Mouse (Mus musculus) T-cell, adult 2 months (primary cell): ENCODE measurements around the gene Galr3.
"Not testable (repeated sequence)": the region's sequence is repeated elsewhere in the genome, so short reads cannot be mapped to it uniquely, and the experiment has no call there.

Experiments used
- DNase-seq: peaks from one replicate; pipeline ENCODE4 v3.0.0; 2022; ENCODE audit warnings: low spot score

Gene Galr3

DNA sequence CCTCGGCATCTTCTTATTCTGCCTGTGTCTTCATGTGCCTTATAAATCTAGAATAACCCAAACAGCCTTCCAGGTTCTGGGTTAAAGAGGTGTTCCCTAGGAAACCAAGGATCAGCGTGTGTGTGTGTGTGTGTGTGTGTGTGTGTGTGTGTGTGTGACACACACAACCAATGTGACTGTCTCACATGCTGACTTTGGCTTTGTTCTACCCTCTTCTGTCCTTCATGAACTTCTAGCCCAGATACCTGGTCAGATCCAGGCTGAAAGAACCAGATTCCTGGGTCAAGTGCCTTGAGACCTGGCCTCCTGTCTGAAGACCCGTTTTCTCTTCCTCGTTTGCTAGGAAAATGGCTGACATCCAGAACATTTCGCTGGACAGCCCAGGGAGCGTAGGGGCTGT, at the start of gene Galr3:
Gene Galr3, plus strand, starts transcription at position 301 of the 400 bp plus-strand sequence.
- DNase-seq: no peak

DNA sequence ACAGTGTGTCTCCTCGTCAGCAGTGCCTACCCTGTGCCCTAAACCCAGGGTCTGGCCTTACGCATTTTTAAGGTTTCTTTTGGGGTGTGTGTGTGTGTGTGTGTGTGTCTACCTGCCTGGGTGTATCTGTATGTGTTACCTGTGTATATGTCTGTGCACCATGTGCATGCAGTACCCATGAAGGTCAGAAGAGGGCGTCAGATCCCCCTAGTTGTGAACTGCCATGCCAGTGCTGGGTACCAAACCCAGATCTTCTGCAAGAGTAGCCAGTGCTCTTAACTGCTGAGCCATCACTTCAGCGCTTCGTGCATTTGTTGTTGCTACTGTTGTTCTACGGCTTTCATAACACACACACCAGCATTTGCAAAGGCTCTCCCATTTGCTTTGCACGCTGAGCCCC, 49.5 kb upstream of the Galr3 start:
- no peak for DNase-seq

DNA sequence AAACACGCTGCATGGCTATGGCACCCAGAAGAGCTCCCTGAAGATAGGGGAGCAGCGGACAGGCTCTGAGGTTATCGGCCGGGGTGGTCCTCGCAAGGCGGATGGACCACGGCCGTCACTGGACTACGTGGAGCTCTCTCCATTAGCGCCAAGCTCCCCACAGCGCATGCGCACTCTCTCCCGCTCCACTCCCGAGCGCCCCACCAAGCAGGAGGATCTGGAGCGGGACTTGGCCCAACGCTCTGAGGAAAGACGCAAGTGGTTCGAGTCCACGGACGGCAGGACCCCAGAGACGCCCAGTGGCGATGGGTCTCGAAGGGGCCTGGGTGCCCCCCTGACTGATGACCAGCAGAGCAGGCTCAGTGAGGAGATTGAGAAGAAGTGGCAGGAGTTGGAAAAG, 48.8 kb upstream of the Galr3 start:
- no peak for DNase-seq

DNA sequence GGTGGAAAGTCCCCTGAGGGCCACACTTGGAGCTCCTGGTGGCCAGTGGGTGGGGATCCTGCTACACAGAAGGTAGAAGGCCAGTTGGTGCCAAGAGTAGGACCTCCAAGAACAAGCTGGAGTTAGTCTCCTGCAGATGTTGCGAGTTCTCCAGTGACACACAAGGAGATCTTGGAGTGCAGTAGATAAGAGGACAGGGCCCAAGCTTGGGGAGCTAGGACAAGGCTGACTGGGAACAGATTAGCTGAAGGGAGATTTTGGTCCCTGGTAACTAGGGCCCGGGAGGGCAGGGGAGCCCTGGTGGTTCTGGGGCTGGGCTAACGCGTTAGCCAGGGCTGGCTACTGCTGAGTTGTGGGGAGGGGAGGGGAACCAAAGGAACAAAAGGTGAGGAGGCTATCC, 45.8 kb upstream of the Galr3 start:
- DNase-seq: no peak

DNA sequence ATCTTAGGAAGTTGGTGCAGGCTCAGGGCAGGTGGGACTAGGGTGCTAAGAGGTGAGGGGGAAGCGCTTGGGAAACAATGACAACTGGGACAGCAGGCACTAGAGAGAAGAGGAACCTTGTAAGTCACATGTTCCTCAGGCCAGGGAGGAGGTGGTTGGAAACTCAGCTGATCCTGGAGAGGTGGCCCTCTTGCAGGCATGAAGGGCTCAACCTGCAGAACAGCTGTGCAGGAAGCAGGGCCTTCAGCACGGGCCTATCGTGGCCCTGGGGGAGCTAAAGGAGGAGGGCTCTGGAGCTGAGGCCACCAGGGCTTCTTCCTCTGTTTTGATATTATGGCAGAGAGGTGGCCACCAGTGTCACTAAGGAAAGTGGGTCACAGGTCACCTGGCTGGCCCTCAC, 45.0 kb upstream of the Galr3 start:
- no peak for DNase-seq

DNA sequence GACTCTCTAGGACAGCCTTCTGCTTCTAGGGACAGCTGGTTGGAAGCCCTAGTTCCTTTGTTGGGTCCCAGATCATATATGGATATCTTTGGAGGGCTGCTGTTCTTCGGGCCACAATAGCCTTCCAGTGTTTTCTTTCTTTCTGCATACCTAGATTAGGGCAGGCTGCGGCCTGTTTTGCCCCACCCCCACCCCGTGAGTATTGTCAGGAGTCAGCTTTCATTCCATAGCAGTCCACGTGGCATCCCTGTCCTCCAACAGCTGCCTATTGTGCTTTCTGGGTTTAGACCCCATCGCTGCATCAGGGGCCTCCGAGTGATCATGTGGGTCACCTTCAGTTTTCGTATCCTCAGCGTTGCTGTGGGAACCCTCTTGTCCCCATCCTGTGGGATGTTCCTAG, 43.3 kb upstream of the Galr3 start:
- DNase-seq: no peak

DNA sequence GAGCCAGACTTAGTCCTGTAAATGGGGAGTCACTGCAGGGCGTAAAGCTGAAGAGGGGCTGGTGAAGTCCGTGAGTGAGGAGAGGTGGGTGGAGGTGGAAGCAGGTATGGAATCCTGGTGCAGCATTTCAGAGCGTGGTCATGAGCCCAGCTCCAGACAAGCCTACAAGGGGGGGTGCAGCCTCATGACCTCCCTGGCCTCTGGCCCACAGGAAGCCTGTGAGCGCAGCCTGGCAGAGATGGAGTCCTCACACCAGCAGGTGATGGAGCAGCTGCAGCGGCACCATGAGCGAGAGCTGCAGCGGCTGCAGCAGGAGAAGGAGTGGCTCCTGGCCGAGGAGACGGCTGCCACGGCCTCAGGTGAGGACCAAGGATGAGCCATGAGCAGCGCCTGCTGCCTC, 42.1 kb upstream of the Galr3 start:
- DNase-seq: no peak

DNA sequence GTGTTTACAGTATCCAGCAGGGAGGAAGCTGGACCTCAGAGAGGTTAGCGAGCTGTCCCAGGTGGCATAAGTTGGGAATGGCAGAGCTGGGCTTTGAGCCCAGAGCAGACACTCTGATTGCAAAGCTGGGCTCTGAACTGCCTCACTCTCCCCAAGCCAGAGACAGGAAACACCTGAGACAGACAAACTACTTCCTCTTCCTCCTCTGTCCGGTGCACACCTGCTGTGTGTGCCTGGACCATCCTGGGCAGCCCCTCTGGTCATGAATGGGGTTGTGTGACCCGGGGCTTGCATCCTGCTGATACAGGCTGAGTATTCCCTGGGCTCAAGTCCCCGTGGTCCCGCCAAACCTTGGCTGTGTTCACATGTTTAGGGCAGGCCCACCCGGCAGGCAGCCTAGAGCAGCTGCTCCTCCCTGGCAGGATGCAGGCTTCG, 41.3 kb upstream of the Galr3 start:
- DNase-seq: no peak

DNA sequence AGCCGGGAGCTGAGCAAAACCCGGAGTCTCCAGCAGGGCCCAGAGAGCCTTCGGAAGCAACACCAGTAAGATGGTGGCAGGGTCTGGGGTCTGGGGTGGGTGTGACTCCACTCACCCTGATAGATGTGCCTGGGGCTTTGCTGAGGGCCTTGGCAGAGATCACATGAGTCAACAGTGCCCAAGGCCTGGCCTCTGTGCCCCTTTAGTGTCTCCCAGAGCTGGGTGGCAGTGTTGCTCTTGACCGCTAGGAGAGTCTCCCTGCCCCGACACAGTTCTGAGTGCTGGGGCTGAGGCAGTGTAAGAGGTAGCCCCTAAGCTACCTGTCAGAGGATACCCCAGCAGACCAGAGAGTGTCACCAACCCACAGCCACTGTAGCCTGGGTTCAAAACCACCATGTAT, 40.1 kb upstream of the Galr3 start:
- DNase-seq: no peak

DNA sequence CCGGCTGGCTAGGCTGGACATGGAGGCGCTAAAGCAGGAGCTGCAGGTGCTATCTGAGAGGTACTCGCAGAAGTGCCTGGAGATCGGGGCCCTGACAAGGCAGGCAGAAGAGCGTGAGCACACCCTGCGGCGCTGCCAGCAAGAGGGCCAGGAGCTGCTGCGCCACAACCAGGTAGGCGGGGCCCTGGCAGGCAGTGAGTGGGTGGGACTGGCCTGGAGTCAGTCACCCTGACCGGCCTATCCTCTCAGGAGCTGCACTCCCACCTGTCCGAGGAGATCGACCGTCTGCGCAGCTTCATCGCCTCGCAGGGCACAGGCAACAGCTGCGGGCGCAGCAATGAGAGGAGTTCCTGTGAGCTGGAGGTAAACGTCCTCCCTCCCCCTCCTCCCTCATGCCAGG, 39.6 kb upstream of the Galr3 start:
- DNase-seq: no peak

DNA sequence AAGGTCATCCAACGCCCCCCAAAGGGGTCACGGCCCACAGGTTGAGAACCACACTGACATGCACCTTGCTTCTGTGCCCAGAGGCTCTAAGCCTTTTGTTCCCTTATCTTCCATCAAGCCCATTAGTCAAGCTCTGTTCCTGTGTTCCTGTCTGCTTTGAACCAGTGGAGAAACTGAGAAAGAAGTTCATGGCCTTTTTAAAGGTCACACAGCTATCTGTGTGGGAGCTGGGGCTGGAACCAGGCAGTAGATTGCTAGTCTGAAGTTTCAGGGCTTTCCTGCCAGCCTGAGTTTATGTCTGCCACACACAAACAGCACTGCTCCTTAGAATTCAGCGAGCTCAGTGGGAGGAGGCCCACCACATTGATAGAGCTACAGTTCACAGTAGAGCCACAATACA, 38.6 kb upstream of the Galr3 start:
- DNase-seq: no peak

DNA sequence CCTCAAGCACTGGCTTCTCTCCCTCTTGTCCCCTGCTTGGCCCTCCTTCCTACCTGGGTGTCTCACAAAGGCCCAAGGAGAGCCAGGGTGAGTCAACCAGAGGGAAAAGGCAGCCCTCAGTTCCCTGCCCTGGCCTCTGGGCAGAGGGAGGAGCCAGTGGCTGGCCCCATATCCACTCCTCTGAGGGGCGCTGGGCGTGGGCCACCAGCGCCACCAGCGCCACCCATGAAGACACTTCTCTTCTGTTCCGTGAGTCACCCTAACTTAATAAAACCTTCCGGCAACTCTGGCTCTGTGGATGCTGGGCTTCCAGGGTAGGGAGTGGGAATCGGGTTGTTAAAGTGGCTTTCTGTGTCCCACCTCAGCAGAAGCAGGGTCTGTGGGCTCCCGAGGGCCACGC, 36.1 kb upstream of the Galr3 start:
- DNase-seq: no peak

DNA sequence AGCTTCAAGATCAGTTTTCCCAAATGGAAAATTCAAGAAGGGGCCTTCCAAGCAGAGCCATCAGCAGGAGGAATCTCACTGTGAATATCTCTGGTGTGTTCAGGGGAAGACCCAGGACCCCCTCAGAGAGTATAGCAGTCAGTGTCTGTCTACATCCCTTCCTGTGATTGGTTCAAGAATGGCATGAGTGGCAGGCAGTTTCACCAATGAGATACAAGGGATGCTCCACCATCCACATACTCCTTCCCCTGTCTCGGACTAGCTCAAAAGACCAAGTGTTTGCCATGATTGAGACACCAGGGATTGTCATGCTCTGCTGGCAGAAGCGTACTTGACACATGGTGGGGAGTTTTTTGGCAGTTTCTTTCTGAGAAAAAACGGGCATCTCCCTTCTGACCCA, 35.0 kb upstream of the Galr3 start:
- no peak for DNase-seq

DNA sequence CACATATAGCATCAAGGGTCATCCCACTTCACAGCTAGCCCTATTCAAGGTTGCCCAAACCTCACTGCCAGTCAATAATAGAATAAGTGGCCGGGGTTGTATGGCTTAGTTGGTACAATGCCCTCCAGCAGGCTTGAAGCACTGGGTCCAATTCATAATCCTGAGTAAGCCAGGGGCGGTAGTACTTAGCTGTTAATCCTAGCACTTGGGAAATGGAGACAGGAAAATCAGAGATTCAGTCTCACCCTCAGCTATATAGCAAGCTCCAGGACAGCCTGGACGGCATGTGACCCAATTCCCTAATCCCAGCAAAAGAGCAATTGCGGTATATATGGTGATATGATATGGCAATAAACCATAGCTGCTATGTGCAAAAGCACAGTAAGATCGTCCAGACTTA, 34.6 kb upstream of the Galr3 start:
- no peak for DNase-seq

DNA sequence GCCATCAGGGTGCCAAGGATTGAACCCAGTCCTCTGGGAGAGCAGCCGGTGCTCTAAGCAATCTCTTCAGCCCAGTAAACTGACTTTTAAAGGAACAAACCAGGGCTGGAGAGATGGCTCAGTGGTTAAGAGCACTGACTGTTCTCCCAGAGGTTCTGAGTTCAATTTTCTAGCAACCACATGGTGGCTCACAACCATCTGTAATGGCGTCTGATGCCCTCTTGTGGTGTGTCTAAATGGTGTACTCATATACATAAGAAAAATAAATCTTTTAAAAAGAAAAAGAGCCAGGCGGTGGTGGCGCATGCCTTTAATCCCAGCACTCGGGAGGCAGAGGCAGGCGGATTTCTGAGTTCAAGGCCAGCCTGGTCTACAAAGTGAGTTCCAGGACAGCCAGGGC, 33.8 kb upstream of the Galr3 start:
- DNase-seq: not testable (repeated sequence)

DNA sequence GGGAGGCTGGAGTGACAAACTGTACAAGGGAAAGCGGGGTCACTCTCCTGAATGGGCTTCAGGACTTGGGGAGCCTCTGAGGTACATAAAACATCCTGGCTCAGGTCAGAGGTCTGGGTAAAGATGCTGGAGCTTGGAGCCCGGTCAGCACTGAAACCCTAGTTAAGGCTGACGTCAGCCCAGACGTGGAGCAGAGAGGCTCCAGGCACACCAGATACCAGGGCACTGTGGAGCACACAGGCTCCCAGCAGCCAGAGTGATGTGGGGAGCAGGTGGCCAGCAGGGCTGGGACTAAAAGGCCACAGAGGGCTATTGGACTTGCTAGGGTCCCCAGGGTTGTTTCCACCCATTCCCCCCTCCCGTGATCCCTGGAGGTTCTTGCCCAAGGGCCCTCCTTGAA, 32.0 kb upstream of the Galr3 start:
- no peak for DNase-seq

DNA sequence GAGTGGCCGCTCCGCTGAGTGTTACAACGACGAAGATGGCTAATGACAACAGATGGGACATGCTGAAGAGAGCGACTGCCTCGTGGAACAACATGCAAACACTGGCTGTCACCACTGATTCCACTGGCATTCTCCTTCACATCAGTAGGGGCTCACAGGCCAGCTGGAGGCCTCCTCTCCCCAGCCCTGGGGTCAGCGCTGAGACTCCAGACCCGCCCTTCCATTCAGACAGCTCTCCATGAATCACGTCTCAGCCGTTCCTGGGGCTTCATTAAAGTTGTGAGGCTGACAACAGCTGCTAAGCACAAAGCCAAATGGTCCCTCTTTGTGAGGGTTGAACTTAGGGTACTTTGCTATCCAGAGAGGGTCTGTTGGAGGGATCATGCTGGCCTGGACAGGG, 30.1 kb upstream of the Galr3 start:
- DNase-seq: no peak

DNA sequence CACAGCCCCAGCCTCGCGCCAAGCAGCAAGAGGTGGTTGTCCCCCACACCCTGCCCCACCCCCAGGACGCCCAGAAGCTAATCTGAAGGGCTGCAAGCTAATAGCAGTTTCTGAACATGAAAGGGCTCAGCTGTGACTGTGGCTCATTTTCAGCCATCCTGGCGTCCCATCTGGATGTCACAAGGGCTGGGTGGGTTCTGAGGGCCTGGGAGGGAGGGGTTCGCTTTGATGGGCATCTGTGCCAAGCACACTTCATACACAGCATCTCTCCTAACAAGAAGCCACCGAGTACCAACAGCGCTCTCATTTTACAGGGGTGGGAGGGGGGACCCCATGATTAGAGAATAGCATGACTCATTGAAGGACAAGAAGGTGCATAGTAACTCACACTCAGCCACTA, 28.3 kb upstream of the Galr3 start:
- no peak for DNase-seq

DNA sequence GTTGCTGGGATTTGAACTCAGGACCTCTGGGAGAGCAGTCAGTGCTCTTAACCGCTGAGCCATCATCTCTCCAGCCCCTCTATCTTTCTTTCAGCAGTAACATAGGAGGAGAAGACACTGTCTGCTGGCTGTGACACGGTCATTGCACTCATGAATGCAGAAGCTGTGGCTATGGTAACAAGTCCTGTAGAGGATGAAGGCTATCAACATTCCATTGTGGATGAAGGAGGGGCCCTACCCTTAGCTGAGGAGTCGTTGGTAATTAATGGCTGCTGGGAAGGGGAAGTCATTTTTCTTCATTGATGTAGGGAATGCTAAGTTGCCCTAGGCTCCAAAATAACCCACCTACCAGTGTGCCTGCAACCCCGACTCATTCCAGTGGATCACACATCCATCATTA, 23.5 kb upstream of the Galr3 start:
- DNase-seq: no peak

DNA sequence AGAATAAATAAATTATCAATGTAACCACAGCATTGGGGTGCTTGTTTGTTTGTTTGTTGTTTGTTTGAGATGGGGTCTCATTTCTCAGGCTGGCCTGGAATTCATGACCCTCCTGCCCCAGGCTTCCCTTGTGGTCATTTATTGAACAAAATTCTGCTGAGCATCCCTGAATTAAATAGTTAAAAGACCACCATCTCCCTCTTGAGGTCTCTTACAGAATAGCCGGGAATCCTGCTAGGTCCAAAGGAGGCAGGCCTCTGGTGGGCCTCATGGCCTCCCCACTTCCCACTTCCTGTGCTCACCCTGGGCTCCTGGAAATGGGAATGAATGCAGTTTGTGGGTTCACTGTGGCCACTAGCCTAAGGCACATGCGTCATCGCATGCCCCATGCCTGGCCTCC, 22.8 kb upstream of the Galr3 start:
- DNase-seq: no peak

DNA sequence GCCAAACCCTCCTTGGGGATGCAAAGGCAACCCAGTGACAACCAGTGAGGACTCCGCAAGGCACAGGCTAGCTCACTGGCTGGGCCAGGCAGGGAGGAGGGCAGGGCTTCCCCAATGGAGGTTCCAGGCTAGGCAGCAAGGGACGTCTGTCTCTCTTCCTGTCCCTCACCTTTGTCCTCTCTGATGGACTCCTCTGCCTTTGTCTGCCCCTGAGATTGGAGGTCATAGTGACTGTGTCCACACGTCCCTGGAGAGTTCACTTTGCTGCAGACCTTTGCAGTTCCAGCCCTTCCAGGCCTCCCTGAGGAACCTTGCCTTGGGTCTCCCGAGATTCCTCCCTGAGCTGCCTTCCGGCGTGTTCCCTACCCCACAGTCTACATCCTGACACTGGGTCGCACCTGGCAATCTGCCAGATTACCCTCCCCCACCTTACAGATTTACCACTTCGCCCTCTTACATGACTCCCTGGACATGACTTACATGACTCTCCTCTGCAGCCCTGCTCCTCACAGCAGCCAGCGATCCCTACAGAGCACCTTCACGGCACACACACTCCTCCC, 18.9 kb upstream of the Galr3 start:
- DNase-seq: no peak

DNA sequence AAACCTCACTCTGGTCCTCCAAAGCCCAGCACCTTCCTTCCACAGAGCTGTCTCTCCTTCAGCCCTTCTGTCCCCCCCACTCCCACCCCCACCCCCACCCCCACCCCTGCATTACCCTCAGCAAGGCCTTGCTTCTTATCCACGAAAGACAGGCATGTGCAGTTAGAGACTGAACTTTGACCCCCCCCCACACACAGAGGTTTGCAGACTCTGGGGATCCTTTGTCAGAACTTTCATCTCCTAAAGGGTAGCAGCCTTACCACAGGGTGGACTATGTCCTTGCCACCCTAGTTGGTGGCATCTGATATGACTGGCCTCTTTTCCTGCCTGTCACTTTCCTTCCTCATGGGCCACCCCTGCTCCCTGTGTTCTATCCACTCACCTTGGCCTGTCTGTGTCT, 18.3 kb upstream of the Galr3 start:
- no peak for DNase-seq

DNA sequence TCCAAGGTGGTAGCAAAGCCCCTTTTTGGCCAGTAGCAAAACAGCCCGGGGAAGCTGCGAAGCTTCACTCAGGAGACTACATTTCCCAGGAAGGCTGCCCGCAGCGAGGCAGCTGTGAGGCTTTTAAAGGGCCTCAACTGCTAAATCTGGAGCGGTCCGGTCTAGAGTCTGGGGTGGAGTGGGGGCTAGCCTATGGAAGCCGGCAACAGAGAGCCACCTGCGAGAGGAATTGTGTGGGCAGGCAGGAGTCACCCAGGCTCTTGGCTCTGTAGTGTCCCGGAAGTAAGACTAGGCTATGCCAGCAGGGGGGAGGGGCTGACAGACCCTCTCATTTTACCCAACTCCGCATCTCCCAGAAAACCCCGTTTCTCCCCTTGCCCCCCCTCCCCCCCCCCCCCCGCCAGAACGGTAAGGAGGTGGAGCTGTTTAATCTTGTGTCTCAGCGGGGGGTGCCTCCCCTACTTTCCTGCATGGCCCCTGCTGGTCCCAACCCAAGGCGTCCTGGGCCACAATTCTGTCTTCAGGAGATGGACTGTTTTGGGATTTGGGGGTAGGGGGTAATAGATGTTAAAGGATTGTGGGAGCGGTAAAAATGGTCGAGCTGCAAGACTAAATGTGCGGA, 15.9 kb upstream of the Galr3 start:
- DNase-seq: no peak

DNA sequence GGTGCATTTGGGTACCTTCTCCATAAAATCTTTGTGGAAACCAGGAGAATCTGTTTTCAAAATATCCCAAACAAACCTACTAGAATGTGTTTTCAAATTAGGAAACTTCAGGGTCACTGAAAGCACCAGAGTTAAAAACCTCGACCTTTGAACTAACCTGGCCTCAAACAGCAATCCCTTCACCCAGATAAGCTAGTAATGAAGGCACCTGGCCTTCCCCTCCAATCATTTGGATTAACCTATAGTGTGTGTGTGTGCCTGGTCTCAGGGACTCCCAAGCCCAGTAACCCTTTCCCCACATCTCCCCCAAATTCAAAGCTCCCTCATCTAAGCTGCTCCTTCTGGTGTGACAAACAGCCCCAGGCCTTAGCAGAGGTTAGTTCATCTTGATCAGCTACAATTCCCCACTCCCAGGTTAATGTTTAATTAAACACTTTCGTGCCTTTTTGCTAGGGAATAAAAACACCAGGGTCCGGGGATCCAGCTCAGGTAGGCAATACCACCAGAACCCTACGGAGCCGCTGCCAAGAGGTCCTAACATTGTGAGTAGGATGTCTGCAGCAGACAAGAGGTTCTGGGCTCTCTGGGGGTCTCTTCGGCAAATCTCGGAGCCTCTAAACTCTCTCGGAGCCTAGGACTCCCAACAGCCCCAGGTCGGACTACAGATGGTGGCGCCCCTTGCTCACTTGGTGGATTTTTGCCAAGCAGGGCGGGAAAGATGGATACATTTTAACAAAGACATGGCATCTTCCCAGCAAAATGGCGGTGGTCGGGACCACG, 15.0 kb upstream of the Galr3 start:
- DNase-seq: no peak
